Mouse (Mus musculus): ENCODE results near the gene Tnfrsf1a.

DNA sequence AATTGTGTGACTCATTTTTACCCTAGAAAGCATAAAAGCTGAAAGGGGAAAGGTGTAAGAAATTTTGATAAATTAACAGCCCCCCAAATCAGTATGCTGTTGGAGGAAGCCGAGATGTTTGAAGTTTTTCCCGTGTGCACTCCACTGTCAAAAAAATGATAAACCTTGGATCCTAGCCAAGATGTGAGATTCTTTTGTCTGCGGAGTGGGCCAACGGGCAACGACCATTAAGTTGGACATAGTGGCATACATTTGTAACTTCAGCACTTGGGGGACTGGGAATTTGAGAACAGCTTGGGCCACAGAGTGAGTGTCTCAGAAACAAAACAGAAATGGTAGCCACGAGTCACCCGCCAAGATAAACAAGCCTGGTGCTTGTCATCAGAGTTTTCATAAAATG, 32.1 kb upstream of the Tnfrsf1a start:
- TF ChIP-seq CTCF (IDR thresholded peaks at IDR 0.05; ENCODE audit: borderline replicate concordance, insufficient read depth, low read depth, low read length) = no peak
- no peak for TF ChIP-seq POLR2A (IDR thresholded peaks at IDR 0.05; ENCODE audit: borderline replicate concordance, insufficient read depth, low read length)
